8 mouse cellular contexts compared by ENCODE assay signal in the genomic region with DNA sequence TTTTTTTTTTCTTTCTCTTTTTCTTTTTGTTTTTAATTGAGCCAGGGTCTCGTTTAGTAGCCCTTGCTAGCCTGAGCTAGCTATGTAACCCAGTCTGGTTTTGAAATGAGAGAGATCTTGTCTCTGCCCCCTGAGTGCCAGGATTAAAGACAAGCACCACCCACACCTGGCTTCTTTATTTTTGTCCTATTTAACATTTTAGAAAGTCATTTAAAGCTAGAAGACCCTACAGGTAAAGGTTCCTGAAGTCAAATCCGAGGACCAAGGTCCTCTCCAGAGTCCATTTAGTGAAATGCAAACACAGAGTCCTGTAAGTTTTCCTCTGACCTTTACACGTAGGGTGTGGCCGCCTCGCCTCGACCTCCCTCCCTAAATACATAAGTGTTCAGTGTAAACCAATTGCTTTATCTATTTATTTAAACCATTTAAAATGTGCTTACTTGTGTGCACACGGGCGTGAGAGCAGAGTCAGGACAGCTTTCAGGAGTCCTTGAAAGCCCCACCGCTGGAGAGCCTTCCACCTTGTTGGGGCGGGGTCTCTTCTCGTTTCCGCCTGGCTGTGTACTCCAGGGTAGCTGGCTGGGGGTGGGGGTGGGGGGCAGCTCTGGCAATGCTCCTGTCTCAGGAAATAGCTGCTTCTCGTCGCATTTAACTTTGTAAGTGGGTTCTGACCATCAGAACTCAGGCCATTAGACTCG. TPM values are rescaled to one million over a fixed set of nuclear protein-coding genes. Genes with fewer than 3 reads are reported as not detected.
DNase-seq lines count a peak whose midpoint lies in the region; ATAC-seq lines count a peak whose summit lies in the region.

No protein-coding gene starts in this region.

- H3K4me2 ChIP-seq in lung, embryonic 15.5 days: peak overlapping the region; percentile 62
- H3K4me2 ChIP-seq in forebrain, embryonic 14.5 days (ENCODE audit: low read length): peak overlapping the region; percentile 37
- peak overlapping the region; percentile 83 for H3K4me2 ChIP-seq in liver, embryonic 12.5 days

- H3K27ac ChIP-seq in lung, embryonic 15.5 days: no peak overlapping the region
- H3K27ac ChIP-seq in forebrain, embryonic 14.5 days (ENCODE audit: low read depth, low read length): no peak overlapping the region
- H3K27ac ChIP-seq in liver, embryonic 12.5 days: peak overlapping the region; percentile 71

- peaks cover 20% of the 10 kb centered on the region for H3K4me1 ChIP-seq in lung, embryonic 15.5 days
- H3K4me1 ChIP-seq in forebrain, embryonic 14.5 days (ENCODE audit: control insufficient read depth, insufficient read depth, low read length): no peaks in the 10 kb centered on the region
- H3K4me1 ChIP-seq in liver, embryonic 12.5 days: peaks cover 45% of the 10 kb centered on the region

- H3K36me3 ChIP-seq in lung, embryonic 15.5 days: no peaks in the 10 kb centered on the region
- H3K36me3 ChIP-seq in forebrain, embryonic 14.5 days (ENCODE audit: control insufficient read depth, insufficient read depth, low read length): no peaks in the 10 kb centered on the region
- no peaks in the 10 kb centered on the region for H3K36me3 ChIP-seq in liver, embryonic 12.5 days

- H3K9me3 ChIP-seq in lung, embryonic 15.5 days: no peaks in the 10 kb centered on the region
- H3K9me3 ChIP-seq in forebrain, embryonic 14.5 days (replicated peaks; ENCODE audit: control insufficient read depth, low read length): no peaks in the 10 kb centered on the region
- H3K9me3 ChIP-seq in liver, embryonic 12.5 days (replicated peaks): no peaks in the 10 kb centered on the region

- DNase-seq in lung, postnatal 25 days (ENCODE audit: low spot score): no peak
- no peak for DNase-seq in forebrain, embryonic 14.5 days (ENCODE audit: low spot score)
- peak; percentile 40 to 54 for DNase-seq in thymus, postnatal 10 days (ENCODE audit: low spot score in 2 of 2)
- no peak for DNase-seq in urinary bladder, postnatal 4 days (ENCODE audit: low spot score in 2 of 2)
- DNase-seq in spleen, adult 12 weeks (ENCODE audit: low spot score): no peak

- no peak for ATAC-seq in lung, embryonic 15.5 days (ENCODE audit: borderline replicate concordance, extremely low read depth, low FRiP score, low TSS enrichment)
- no peak for ATAC-seq in forebrain, embryonic 14.5 days
- no peak for ATAC-seq in liver, embryonic 12.5 days
- no peak for ATAC-seq in cerebellum, adult (ENCODE audit: insufficient number of reproducible peaks, low FRiP score, low TSS enrichment)

- 9% methylated on average over 15 of the region's 15 CpGs for whole genome bisulfite sequencing in lung, embryonic 15.5 days
- 11% methylated on average over 15 of the region's 15 CpGs for WGBS in forebrain, embryonic 14.5 days
- WGBS in liver, embryonic 12.5 days (ENCODE audit: insufficient replicate concordance): 2% methylated on average over 15 of the region's 15 CpGs

- peak overlapping the region; percentile 34 for H3K4me3 ChIP-seq in lung, embryonic 15.5 days
- H3K4me3 ChIP-seq in forebrain, embryonic 14.5 days (ENCODE audit: low read depth, low read length): no peak overlapping the region
- peak overlapping the region; percentile 59 for H3K4me3 ChIP-seq in liver, embryonic 12.5 days

- peak overlapping the region; percentile 10; the same call in 1 of the 2 replicates for H3K9ac ChIP-seq in lung, embryonic 15.5 days
- H3K9ac ChIP-seq in forebrain, embryonic 14.5 days (ENCODE audit: low read length): peak overlapping the region; percentile 32; the same call in 1 of the 2 replicates
- peak overlapping the region; percentile 71 for H3K9ac ChIP-seq in liver, embryonic 12.5 days

- no peaks in the 10 kb centered on the region for H3K27me3 ChIP-seq in lung, embryonic 15.5 days
- H3K27me3 ChIP-seq in forebrain, embryonic 14.5 days (replicated peaks; ENCODE audit: control insufficient read depth, insufficient read depth, low read length): peaks cover 7% of the 10 kb centered on the region; the same call in 1 of the 2 replicates
- no peaks in the 10 kb centered on the region; the same call in 1 of the 2 replicates for H3K27me3 ChIP-seq in liver, embryonic 12.5 days (replicated peaks)

RNA-seq across cellular contexts. Expression of gene Eif4a2, which starts 4.8 kb away (rescaled TPM):
- 202 and 203 TPM in 2 replicates for polyA plus RNA-seq in lung, embryonic 15.5 days (2015; fragmentation: Nextera tagmentation; extraction: Ambion mirVana)
- 340 and 434 TPM in 2 replicates for polyA plus RNA-seq in forebrain, embryonic 14.5 days (2014; fragmentation: Nextera tagmentation; extraction: Ambion mirVana)
- polyA plus RNA-seq in liver, embryonic 12.5 days (2016; fragmentation: Nextera tagmentation; extraction: Ambion mirVana): 99.9 and 102 TPM in 2 replicates

RNA-seq across cellular contexts. Expression of gene Rfc4, which starts 25.0 kb away (rescaled TPM):
- polyA plus RNA-seq in lung, embryonic 15.5 days (2015; fragmentation: Nextera tagmentation; extraction: Ambion mirVana): 135 and 138 TPM in 2 replicates
- polyA plus RNA-seq in forebrain, embryonic 14.5 days (2014; fragmentation: Nextera tagmentation; extraction: Ambion mirVana): 82.7 and 110 TPM in 2 replicates
- polyA plus RNA-seq in liver, embryonic 12.5 days (2016; fragmentation: Nextera tagmentation; extraction: Ambion mirVana): 184 and 199 TPM in 2 replicates

RNA-seq across cellular contexts. Expression of gene Adipoq, which starts 43.8 kb away (rescaled TPM):
- polyA plus RNA-seq in lung, embryonic 15.5 days (2015; fragmentation: Nextera tagmentation; extraction: Ambion mirVana): 0.19 TPM in 1 of 2 replicates, not detected in the other
- not detected in 2 replicates for polyA plus RNA-seq in forebrain, embryonic 14.5 days (2014; fragmentation: Nextera tagmentation; extraction: Ambion mirVana)
- not detected in 2 replicates for polyA plus RNA-seq in liver, embryonic 12.5 days (2016; fragmentation: Nextera tagmentation; extraction: Ambion mirVana)

RNA-seq across cellular contexts. Expression of gene Kng1, which starts 44.8 kb away (rescaled TPM):
- polyA plus RNA-seq in lung, embryonic 15.5 days (2015; fragmentation: Nextera tagmentation; extraction: Ambion mirVana): 0.59 and 4.1 TPM in 2 replicates
- not detected in 2 replicates for polyA plus RNA-seq in forebrain, embryonic 14.5 days (2014; fragmentation: Nextera tagmentation; extraction: Ambion mirVana)
- 145 and 151 TPM in 2 replicates for polyA plus RNA-seq in liver, embryonic 12.5 days (2016; fragmentation: Nextera tagmentation; extraction: Ambion mirVana)

Comparison
In these comparisons a context has a peak if more than half of its experiments do, and no peak if none do; other contexts are left out.
1. H3K9ac ChIP-seq: peak in every context shown above with its lines; median percentile 71 in liver, embryonic 12.5 days; 32 in forebrain, embryonic 14.5 days; 10 in lung, embryonic 15.5 days.
2. DNase-seq: peak in thymus, postnatal 10 days (2 of 2); none in lung, postnatal 25 days (single experiment), forebrain, embryonic 14.5 days (single experiment), urinary bladder, postnatal 4 days (0 of 2) and spleen, adult 12 weeks (single experiment).
3. Peak in every context shown above with its lines, with median percentiles within 50 percentile points of each other: H3K4me2 ChIP-seq.